Mouse (Mus musculus) neural tube, embryonic 13.5 days (tissue): Measurements from ENCODE around the gene Kcnn3. TPM values are rescaled to one million over a fixed set of nuclear protein-coding genes. Genes with fewer than 3 reads are reported as not detected.
A peak's percentile ranks its signal among the peaks of the same experiment; 100 is the strongest.

ENCODE experiments used
- ATAC-seq: fragments of 200-750 bp; cut with Nextera tagmentation; 2 replicates; pipeline ENCODE4 v1.8.0; 2017; ENCODE audit warnings: low read depth, mild to moderate bottlenecking, moderate TSS enrichment, moderate library complexity
- H3K27ac ChIP-seq: fragments of 300-500 bp; sonication (generic); replicated peaks from 2 replicates; pipeline ENCODE4 v1.5.1; 2015; ENCODE audit warnings: moderate library complexity, mild to moderate bottlenecking, inconsistent platforms
- H3K27me3 ChIP-seq: fragments of 300-500 bp; sonication (generic); 2 replicates; pipeline ENCODE4 v1.6.1; 2015; ENCODE audit warnings: mild to moderate bottlenecking, inconsistent platforms
- H3K36me3 ChIP-seq: fragments of 300-500 bp; sonication (generic); 2 replicates; pipeline ENCODE4 v1.6.1; 2015; ENCODE audit warnings: mild to moderate bottlenecking, inconsistent platforms
- H3K4me1 ChIP-seq: fragments of 300-500 bp; sonication (generic); replicated peaks from 2 replicates; pipeline ENCODE4 v1.6.1; 2015; ENCODE audit warnings: inconsistent platforms
- H3K4me2 ChIP-seq: fragments of 300-500 bp; sonication (generic); 2 replicates; pipeline ENCODE4 v1.6.1; 2015; ENCODE audit warnings: inconsistent platforms, mild to moderate bottlenecking, moderate library complexity
- H3K4me3 ChIP-seq: fragments of 300-500 bp; sonication (generic); 2 replicates; pipeline ENCODE4 v1.5.1; 2015; ENCODE audit warnings: mild to moderate bottlenecking, inconsistent platforms
- H3K9ac ChIP-seq: fragments of 300-500 bp; sonication (generic); 2 replicates; pipeline ENCODE4 v1.6.1; 2015; ENCODE audit warnings: moderate library complexity, mild to moderate bottlenecking, inconsistent platforms
- H3K9me3 ChIP-seq: fragments of 300-500 bp; sonication (generic); 2 replicates; pipeline ENCODE4 v1.6.1; 2016; ENCODE audit warnings: inconsistent platforms
- WGBS: fragments of 180-500 bp; shearing (Covaris S2); methylation state at CpG from one replicate; pipeline ENCODE4 v1.1.7; 2015; 5-methylcytosine and 5-hydroxymethylcytosine counted together
- polyA plus RNA-seq: library from polyadenylated mRNA; unstranded; fragments of >200 nt; fragmentation: Nextera tagmentation; extraction: Ambion mirVana; gene quantifications from 2 replicates; pipeline ENCODE4 v1.2.1, GENCODE M21; 2015

Gene Kcnn3
- polyA plus RNA-seq, 1 experiment from 2014 or later, result 4.8 TPM

GRCm38 (mm10) chr3:89696152-89696821 lies 176.3 kb downstream of the Kcnn3 start:
- H3K27ac ChIP-seq, result no peak overlapping the region
- WGBS, result 85% methylated on average over 12 of the region's 12 CpGs

GRCm38 (mm10) chr3:89698958-89699357 lies 179.0 kb downstream of the Kcnn3 start:
- no peaks in the 10 kb centered on the region for H3K36me3 ChIP-seq
- H3K9ac ChIP-seq, result no peak overlapping the region
- WGBS, result 89% methylated on average over 1 of the region's 1 CpGs
- H3K27me3 ChIP-seq, result no peaks in the 10 kb centered on the region
- H3K4me3 ChIP-seq, result no peak overlapping the region
- H3K4me2 ChIP-seq, result no peak overlapping the region
- H3K27ac ChIP-seq, result no peak overlapping the region
- ATAC-seq, result no peak
- no peaks in the 10 kb centered on the region for H3K4me1 ChIP-seq
- H3K9me3 ChIP-seq, result no peaks in the 10 kb centered on the region

More at GRCm38 (mm10) chr3:89696152-89696821, 176.3 kb downstream of the Kcnn3 start:
- H3K4me2 ChIP-seq, result no peak overlapping the region
- no peaks in the 10 kb centered on the region for H3K36me3 ChIP-seq
- H3K27me3 ChIP-seq, result no peaks in the 10 kb centered on the region
- H3K9me3 ChIP-seq, result peaks cover 4% of the 10 kb centered on the region
- no peak overlapping the region for H3K9ac ChIP-seq
- no peak for ATAC-seq
- no peak overlapping the region for H3K4me3 ChIP-seq
- no peaks in the 10 kb centered on the region for H3K4me1 ChIP-seq

- H3K9me3 ChIP-seq, result no peaks in the 10 kb centered on the region
- ATAC-seq, result no peak
- 67% methylated on average over 11 of the region's 11 CpGs for WGBS
- H3K4me3 ChIP-seq, result no peak overlapping the region
- no peak overlapping the region for H3K9ac ChIP-seq
- no peak overlapping the region for H3K4me2 ChIP-seq
- H3K4me1 ChIP-seq, result no peaks in the 10 kb centered on the region
- no peak overlapping the region for H3K27ac ChIP-seq
- no peaks in the 10 kb centered on the region for H3K27me3 ChIP-seq
- H3K36me3 ChIP-seq, result no peaks in the 10 kb centered on the region
Measured at GRCm38 (mm10) chr3:89700461-89700860, 180.5 kb downstream of the Kcnn3 start.

- H3K4me2 ChIP-seq, result no peak overlapping the region
- WGBS, result 36% methylated on average over 3 of the region's 3 CpGs
- H3K27ac ChIP-seq, result no peak overlapping the region
- no peaks in the 10 kb centered on the region for H3K27me3 ChIP-seq
- no peaks in the 10 kb centered on the region for H3K9me3 ChIP-seq
- no peak overlapping the region for H3K4me3 ChIP-seq
- H3K9ac ChIP-seq, result no peak overlapping the region
- H3K4me1 ChIP-seq, result no peaks in the 10 kb centered on the region
- no peak for ATAC-seq
- H3K36me3 ChIP-seq, result no peaks in the 10 kb centered on the region
Measured at GRCm38 (mm10) chr3:89703596-89703995, 183.6 kb downstream of the Kcnn3 start.

- Histone ChIP-seq H3K4me1 (no peaks in the 10 kb centered on the region), H3K9me3 (no peaks in the 10 kb centered on the region), H3K4me2 (no peak overlapping the region), H3K27ac (no peak overlapping the region), H3K9ac (no peak overlapping the region), H3K27me3 (no peaks in the 10 kb centered on the region), H3K36me3 (no peaks in the 10 kb centered on the region), H3K4me3 (no peak overlapping the region)
- no peak for ATAC-seq
- 82% methylated on average over 6 of the region's 6 CpGs for WGBS
Measured at GRCm38 (mm10) chr3:89704064-89704463, 184.1 kb downstream of the Kcnn3 start.

GRCm38 (mm10) chr3:89714359-89715206 lies 194.6 kb downstream of the Kcnn3 start, which contains the start of gene Adar:
Gene Adar, plus strand, starts transcription at chr3:89715022.
- Histone ChIP-seq H3K27me3 (peaks cover 6% of the 10 kb centered on the region; the same call in 1 of the 2 replicates), H3K4me3 (peak within 1 kb of the TSS; percentile 96), H3K9ac (peak within 1 kb of the TSS; percentile 96), H3K27ac (peak within 1 kb of the TSS; percentile 93), H3K36me3 (no peaks in the 10 kb centered on the region), H3K4me1 (peaks cover 27% of the 10 kb centered on the region), H3K9me3 (no peaks in the 10 kb centered on the region), H3K4me2 (peak within 1 kb of the TSS; percentile 86)
- 5% methylated on average over 28 of the region's 28 CpGs for whole genome bisulfite sequencing
- ATAC-seq, result peak; percentile 93

GRCm38 (mm10) chr3:89715207-89715966 lies 195.4 kb downstream of the Kcnn3 start:
- Histone ChIP-seq H3K4me1 (peaks cover 27% of the 10 kb centered on the region), H3K9me3 (no peaks in the 10 kb centered on the region), H3K9ac (peak overlapping the region; percentile 96), H3K36me3 (no peaks in the 10 kb centered on the region), H3K4me2 (peak overlapping the region; percentile 86), H3K27ac (peak overlapping the region; percentile 93), H3K4me3 (peak overlapping the region; percentile 96), H3K27me3 (0 out of 2 replicates have a peak, but pooled peaks cover 6% of the 10 kb centered on the region)
- ATAC-seq, result peak; percentile 77
- WGBS, result under 1% methylated on average over 59 of the region's 59 CpGs

- Histone ChIP-seq H3K9me3 (no peaks in the 10 kb centered on the region), H3K36me3 (no peaks in the 10 kb centered on the region), H3K27me3 (0 out of 2 replicates have a peak, but pooled peaks cover 6% of the 10 kb centered on the region), H3K4me3 (peak overlapping the region; percentile 96), H3K4me2 (peak overlapping the region; percentile 86), H3K27ac (peak overlapping the region; percentile 93; the same call in 1 of the 2 replicates), H3K4me1 (peaks cover 27% of the 10 kb centered on the region), H3K9ac (peak overlapping the region; percentile 96)
- ATAC-seq, result no peak
- 51% methylated on average over 6 of the region's 6 CpGs for WGBS
Measured at GRCm38 (mm10) chr3:89715967-89716256, 195.9 kb downstream of the Kcnn3 start.

- Histone ChIP-seq H3K27me3 (no peaks in the 10 kb centered on the region), H3K4me3 (no peak overlapping the region), H3K4me2 (no peak overlapping the region), H3K27ac (no peak overlapping the region), H3K36me3 (no peaks in the 10 kb centered on the region), H3K9me3 (no peaks in the 10 kb centered on the region), H3K4me1 (peaks cover 19% of the 10 kb centered on the region), H3K9ac (no peak overlapping the region)
- no peak for ATAC-seq
Measured at GRCm38 (mm10) chr3:89722032-89722431, 202.1 kb downstream of the Kcnn3 start.

GRCm38 (mm10) chr3:89723400-89724084 lies 203.6 kb downstream of the Kcnn3 start:
- H3K4me3 ChIP-seq, result no peak overlapping the region
- H3K36me3 ChIP-seq, result no peaks in the 10 kb centered on the region
- H3K9me3 ChIP-seq, result no peaks in the 10 kb centered on the region
- no peaks in the 10 kb centered on the region for H3K27me3 ChIP-seq
- peaks cover 12% of the 10 kb centered on the region for H3K4me1 ChIP-seq
- 49% methylated on average over 7 of the region's 7 CpGs for WGBS
- H3K9ac ChIP-seq, result no peak overlapping the region
- 0 out of 2 replicates have a peak, but pooled peaks have one; percentile 65 for ATAC-seq
- no peak overlapping the region for H3K27ac ChIP-seq
- H3K4me2 ChIP-seq, result no peak overlapping the region
